Mouse (Mus musculus) lung, postnatal 25 days (tissue): Measurements from ENCODE around the gene Zfp827.
A peak's percentile ranks its signal among the peaks of the same experiment; 100 is the strongest.
"Not testable (repeated sequence)": the region's sequence is repeated elsewhere in the genome, so short reads cannot be mapped to it uniquely, and the experiment has no call there.

Experiments used
- DNase-seq: peaks from one replicate; pipeline ENCODE4 v3.0.0; 2022; ENCODE audit warnings: low spot score

Zfp827 gene

GRCm38 (mm10) chr8:79112480-79112879 lies 84.2 kb downstream of the Zfp827 start:
- DNase-seq: no peak

DNA sequence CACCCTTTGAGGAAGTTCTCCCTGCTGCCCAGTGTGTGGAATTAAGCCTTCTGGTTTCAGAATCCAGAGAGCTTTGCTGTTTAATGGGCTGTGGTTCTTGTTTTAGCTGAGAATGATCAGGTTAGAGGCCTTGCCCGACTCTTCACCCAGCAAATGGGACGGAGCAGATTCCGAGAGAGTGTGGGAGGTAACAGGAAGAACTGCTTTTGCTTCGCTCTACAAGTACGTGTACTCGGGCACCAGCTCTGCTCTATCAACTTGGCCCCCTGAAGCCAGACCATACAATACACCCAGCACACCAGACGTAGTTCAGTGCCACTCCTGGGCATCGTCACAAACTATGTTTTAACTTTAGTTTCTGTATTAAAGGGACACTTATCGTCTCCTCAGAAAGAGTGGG lies 85.3 kb downstream of the Zfp827 start:
- no peak for DNase-seq

GRCm38 (mm10) chr8:79114561-79114960 lies 86.3 kb downstream of the Zfp827 start:
- no peak for DNase-seq

DNA sequence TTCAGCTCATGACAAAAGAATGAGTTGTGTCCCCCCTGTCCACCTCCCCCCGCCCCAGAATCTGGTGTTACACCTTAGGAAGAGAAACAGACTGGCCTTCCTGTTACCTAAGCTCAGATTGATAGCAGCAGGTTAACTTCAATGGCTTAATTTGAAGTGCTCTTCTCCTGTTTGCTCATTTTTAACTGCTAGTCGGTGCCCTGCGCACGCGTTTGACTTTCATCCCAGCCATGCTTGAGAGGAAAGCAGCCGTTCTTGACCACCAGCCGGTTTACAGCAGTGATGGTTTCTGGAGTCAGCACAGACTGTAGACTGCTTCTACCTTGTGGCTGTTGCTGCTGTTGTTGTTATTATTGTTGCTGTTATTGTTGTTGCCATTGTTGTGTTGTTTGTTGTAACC lies 88.2 kb downstream of the Zfp827 start:
- peak; percentile 43 for DNase-seq

DNA sequence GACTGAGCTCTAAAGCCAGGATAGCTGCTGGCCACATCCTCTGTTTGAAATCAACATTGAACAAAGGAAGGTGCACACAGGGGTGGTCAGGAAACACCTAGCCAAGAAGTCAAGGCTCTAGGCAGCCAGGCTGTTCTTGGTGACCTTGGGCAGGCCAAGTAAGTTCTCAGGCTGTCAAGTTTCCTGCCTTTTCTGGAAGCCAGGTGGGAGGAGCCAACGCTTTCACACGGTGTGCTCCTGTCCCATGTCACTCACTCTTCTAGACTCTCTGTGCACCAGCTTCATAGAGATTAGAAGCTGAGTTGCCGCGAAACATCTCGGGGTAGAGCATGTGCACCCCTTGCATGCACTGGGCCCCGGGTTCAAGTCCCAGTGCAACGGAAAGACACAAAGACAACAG lies 89.5 kb downstream of the Zfp827 start:
- no peak for DNase-seq

- no peak for DNase-seq
These were observed 93.4 kb downstream of the Zfp827 start for GRCm38 (mm10) chr8:79121614-79122013.

DNA sequence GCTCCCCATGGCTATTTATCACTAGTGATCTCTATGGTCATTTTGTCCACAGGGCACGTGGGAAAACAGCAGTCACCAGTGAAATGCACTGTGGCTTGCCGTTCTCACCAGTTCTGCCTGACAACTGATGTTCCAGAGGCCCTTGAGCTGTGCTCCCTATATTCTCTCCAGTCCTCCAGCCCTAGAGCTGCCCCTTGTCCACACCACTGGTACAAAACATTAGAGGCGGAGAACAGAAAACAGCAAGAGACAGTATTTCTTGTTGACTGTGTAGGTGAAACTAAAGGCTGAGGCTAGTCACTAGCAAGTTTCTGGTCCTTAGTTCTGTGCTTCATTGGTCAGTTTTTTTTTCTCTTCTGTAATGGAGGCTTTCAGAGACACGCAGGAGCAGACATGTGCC lies 96.0 kb downstream of the Zfp827 start:
- no peak for DNase-seq

- no peak for DNase-seq
These were observed 99.1 kb downstream of the Zfp827 start for GRCm38 (mm10) chr8:79127211-79127816.

GRCm38 (mm10) chr8:79128534-79128933 lies 100.3 kb downstream of the Zfp827 start:
- DNase-seq: not testable (repeated sequence)

DNA sequence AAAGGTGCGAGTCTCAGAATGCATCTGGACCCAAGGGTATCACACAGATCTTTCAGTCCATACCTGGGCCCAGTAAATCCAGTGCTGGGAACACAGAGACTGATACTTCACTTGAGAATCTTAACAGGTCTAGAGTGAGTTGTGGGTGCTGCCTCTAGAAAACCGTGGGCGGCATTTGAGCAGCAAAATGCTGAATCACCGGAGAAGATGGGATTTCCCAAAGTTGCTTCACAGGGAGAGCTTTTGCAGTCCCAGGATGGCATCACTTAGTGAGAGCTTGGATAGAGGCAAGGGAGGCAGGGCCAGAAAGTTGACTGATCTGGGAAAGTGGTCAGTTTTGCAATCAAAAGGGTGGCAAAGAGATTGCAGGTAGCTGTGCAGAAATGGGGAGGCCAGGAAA lies 111.4 kb downstream of the Zfp827 start:
- DNase-seq: no peak

- no peak for DNase-seq
These were observed 112.7 kb downstream of the Zfp827 start for GRCm38 (mm10) chr8:79140981-79141380.

DNA sequence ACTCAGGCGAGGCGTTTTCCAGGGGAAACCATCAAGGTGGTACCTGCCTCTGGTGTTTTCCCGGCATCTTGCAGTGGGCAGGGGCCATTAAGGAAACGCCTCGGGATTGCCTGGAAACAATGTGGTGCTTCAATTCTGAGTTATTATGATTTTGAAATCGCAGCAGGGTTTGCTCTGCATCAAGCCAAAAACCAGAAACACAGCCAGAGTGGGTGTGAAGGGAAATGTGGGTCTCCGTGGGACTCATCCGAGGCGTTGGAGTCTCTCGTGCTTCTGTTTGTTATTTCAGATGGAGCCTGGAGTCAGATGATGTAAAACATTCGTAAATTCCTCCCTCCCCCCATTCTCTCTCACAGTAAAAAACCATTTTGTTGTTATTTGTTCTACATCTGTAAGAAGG lies 113.4 kb downstream of the Zfp827 start:
- no peak for DNase-seq

DNA sequence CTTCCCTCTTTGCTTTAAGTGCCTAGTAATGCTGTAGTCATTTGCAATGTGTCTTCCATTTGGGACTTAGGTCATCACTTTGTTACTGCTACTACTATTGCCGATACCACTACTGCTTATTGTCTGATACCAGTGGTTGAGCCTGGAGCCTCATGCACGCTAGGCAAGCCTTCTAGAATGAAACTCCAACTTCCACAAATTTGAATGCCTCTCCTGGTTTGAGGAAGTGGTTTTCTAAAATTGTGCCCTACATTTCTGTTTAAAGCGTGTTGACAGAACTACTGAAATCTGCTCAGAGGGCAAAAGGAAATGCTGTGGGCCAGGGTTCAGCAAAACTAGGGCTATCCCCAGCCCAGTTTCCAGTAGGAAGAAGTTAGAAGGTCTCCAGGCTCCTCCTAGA lies 115.5 kb downstream of the Zfp827 start:
- DNase-seq: no peak

GRCm38 (mm10) chr8:79145210-79145609 lies 117.0 kb downstream of the Zfp827 start:
- no peak for DNase-seq

- no peak for DNase-seq
These were observed 117.4 kb downstream of the Zfp827 start for GRCm38 (mm10) chr8:79145626-79146025.

- DNase-seq: no peak
These were observed 120.6 kb downstream of the Zfp827 start for GRCm38 (mm10) chr8:79148799-79149198.

- no peak for DNase-seq
These were observed 121.6 kb downstream of the Zfp827 start for GRCm38 (mm10) chr8:79149880-79150279.

DNA sequence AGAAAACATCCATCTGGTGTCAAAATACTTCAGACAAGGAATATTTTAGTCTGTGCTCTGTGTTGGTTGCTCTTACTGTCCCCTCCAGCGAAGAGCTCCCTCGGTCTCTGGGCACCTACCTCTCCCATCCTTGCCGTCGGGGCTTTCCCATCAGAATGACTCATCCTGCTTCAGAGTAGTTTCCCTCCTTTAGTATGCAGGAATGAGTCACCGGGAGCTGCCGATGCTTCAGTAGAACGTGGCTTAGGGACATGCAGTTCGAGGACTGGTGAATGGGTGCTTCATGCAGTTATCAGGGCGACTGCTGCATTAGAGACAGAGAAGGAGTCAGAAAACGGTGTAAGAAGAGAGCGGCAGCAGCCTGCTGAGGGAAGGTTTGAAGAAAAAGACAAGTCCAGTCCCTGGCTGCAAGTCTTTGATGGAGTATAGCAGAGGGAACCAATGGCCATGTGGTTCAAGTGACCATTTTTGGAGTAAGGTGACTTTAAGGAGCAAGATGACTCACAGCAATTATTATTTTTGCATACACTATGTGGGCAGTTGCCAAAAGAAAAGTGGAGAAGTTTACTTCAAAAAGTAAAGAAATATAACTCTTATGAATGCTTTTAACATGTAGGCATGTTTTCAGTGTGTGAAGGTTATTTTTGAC lies 122.4 kb downstream of the Zfp827 start:
- DNase-seq: no peak

GRCm38 (mm10) chr8:79151644-79152043 lies 123.4 kb downstream of the Zfp827 start:
- no peak for DNase-seq

DNA sequence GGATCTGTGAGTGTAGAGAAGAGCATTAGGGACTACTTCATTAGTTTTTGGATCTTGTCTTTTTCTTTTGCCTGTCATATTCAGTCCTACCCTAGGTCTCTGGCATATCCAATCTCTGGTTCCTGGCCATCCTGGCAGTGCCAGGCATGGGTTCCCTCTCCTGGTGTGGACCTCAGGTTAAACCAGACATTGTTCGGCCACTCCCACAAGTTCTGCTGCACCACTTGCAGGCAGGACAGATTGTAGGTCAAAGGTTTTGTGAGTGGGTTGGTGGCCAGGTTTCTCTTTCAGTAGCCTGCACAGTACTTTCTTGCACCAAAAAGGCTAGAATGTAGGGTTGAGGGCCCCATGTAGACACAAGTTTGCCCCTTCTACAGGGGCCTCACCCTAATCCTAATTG lies 125.0 kb downstream of the Zfp827 start:
- no peak for DNase-seq

DNA sequence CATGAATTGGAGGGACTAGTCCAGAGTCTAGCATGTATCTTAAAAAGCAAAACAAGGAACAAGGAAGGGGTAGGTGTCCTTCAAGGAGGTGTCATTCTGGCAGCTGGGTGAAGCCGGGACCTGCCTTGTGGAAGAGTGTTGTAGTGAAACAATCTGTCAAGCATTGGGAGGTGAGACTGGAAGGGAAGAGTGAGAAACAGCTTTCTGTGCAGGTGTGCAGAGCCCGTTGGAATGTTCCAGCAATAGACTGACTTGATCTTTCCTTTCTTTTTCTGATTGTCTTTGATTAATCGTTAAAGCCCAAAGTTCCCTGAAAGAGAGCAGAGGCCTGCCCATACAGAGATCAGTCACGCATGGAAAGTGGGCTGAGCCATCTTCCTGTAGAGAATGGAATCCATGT lies 125.4 kb downstream of the Zfp827 start:
- no peak for DNase-seq

GRCm38 (mm10) chr8:79155556-79156161 lies 127.4 kb downstream of the Zfp827 start:
- no peak for DNase-seq

- no peak for DNase-seq
These were observed 129.1 kb downstream of the Zfp827 start for GRCm38 (mm10) chr8:79157366-79157765.

- DNase-seq: no peak
These were observed 130.1 kb downstream of the Zfp827 start for GRCm38 (mm10) chr8:79158357-79158756.
